Mouse (Mus musculus): Measurements from ENCODE around the gene Gm13289. TPM values are rescaled to one million over a fixed set of nuclear protein-coding genes. Genes with fewer than 3 reads are reported as not detected.
A peak's percentile ranks its signal among the peaks of the same experiment; 100 is the strongest.
"Not testable (repeated sequence)": the region's sequence is repeated elsewhere in the genome, so short reads cannot be mapped to it uniquely, and the experiment has no call there.

Gene Gm13289
- polyA plus RNA-seq, 1 experiment from 2014 or later = not detected

DNA sequence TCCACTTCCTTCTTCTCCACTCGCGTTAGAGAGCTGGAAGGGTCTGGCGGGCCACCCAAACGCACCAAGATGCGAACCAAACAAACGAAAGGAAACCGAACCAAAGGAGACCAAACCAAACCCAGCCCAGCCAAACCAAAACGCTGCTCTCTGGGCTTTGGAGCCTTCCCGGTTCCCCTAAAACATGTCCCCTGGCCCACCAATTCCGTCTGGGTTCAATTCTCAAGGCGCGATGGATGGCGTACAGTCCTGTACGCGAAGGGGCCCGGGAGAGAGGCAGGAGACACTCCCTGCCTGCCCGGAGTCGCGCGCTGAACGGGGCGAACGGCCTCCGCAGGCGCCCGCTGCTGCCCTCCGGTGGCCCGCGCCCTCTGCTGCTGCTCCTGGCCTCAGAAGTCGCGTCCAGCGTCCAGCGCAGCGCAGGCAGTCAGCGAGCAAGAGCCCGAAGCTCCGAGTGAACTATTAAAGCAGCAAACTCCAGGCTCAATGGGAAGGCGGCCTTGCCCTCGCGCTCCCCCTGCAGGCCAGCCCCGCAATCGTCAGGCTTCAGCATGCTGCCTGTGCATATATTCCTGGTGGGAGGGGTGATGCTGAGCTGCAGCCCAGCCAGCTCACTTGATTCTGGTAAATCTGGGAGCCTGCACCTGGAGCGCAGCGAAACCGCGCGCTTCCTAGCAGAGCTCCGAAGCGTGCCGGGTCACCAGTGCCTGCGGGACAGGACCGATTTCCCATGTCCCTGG, 17.4 kb downstream of the Gm13289 start, which contains the start of gene Gm13275:
Gene Gm13275, plus strand, starts transcription at position 552 of the 740 bp plus-strand sequence.
- H3K9me3 ChIP-seq (replicated peaks); H3K9ac ChIP-seq; H3K4me3 ChIP-seq; H3K36me3 ChIP-seq; H3K27me3 ChIP-seq; H3K4me1 ChIP-seq; H3K4me2 ChIP-seq (replicated peaks); ATAC-seq (ENCODE audit: low FRiP score); H3K27ac ChIP-seq: not testable (repeated sequence)
- 0% methylated on average over 8 of the region's 52 CpGs for WGBS

DNA sequence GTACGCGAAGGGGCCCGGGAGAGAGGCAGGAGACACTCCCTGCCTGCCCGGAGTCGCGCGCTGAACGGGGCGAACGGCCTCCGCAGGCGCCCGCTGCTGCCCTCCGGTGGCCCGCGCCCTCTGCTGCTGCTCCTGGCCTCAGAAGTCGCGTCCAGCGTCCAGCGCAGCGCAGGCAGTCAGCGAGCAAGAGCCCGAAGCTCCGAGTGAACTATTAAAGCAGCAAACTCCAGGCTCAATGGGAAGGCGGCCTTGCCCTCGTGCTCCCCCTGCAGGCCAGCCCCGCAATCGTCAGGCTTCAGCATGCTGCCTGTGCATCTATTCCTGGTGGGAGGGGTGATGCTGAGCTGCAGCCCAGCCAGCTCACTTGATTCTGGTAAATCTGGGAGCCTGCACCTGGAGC, 20.4 kb downstream of the Gm13289 start, which contains the start of gene Gm13279:
Gene Gm13279, plus strand, starts transcription at position 301 of the 400 bp plus-strand sequence.
- not testable (repeated sequence) for H3K27me3 ChIP-seq; H3K36me3 ChIP-seq; H3K4me2 ChIP-seq (replicated peaks); H3K27ac ChIP-seq; ATAC-seq (ENCODE audit: low FRiP score); H3K4me1 ChIP-seq; H3K4me3 ChIP-seq; H3K9ac ChIP-seq; H3K9me3 ChIP-seq (replicated peaks)
- no CpG with 5 or more reads among the region's 28 CpGs for WGBS

DNA sequence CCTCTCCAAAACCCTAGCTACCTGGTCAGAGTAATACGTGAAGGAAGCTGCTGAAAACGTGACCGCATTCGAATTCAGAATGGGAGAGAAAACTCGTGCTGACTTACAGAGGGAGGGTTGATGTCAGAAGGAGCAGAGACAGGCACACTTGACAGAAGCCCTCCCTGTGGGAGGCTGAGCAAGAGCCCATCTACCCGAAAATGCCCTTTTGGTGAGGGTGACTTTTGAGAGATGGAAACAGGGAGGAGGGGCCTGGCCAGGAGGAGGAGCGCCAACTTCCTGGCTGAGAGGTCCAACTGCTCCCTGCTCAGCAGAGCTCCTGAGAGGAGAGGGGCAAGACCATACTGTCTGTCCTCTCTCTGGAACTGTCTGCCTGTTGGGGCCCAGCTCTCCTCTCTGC, 22.6 kb downstream of the Gm13289 start, which contains the start of gene Gm13285:
Gene Gm13285, plus strand, starts transcription at position 301 of the 400 bp plus-strand sequence.
- not testable (repeated sequence) for H3K9me3 ChIP-seq (replicated peaks); H3K27me3 ChIP-seq; H3K9ac ChIP-seq; H3K4me2 ChIP-seq (replicated peaks); H3K4me3 ChIP-seq; H3K27ac ChIP-seq; H3K36me3 ChIP-seq; H3K4me1 ChIP-seq; ATAC-seq (ENCODE audit: low FRiP score)
- WGBS = 13% methylated on average over 5 of the region's 7 CpGs

DNA sequence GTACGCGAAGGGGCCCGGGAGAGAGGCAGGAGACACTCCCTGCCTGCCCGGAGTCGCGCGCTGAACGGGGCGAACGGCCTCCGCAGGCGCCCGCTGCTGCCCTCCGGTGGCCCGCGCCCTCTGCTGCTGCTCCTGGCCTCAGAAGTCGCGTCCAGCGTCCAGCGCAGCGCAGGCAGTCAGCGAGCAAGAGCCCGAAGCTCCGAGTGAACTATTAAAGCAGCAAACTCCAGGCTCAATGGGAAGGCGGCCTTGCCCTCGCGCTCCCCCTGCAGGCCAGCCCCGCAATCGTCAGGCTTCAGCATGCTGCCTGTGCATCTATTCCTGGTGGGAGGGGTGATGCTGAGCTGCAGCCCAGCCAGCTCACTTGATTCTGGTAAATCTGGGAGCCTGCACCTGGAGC, 26.2 kb downstream of the Gm13289 start, which contains the start of gene Gm13287:
Gene Gm13287, plus strand, starts transcription at position 301 of the 400 bp plus-strand sequence.
- not testable (repeated sequence) for H3K27me3 ChIP-seq; H3K36me3 ChIP-seq; ATAC-seq (ENCODE audit: low FRiP score); H3K9ac ChIP-seq; H3K9me3 ChIP-seq (replicated peaks); H3K4me3 ChIP-seq; H3K4me2 ChIP-seq (replicated peaks); H3K4me1 ChIP-seq; H3K27ac ChIP-seq
- WGBS = no CpG with 5 or more reads among the region's 29 CpGs

DNA sequence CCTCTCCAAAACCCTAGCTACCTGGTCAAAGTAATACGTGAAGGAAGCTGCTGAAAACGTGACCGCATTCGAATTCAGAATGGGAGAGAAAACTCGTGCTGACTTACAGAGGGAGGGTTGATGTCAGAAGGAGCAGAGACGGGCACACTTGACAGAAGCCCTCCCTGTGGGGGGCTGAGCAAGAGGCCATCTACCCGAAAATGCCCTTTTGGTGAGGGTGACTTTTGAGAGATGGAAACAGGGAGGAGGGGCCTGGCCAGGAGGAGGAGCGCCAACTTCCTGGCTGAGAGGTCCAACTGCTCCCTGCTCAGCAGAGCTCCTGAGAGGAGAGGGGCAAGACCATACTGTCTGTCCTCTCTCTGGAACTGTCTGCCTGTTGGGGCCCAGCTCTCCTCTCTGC, 28.5 kb downstream of the Gm13289 start, which contains the start of gene Gm13288:
Gene Gm13288, plus strand, starts transcription at position 301 of the 400 bp plus-strand sequence.
- not testable (repeated sequence) for H3K27me3 ChIP-seq; H3K9ac ChIP-seq; H3K9me3 ChIP-seq (replicated peaks); ATAC-seq (ENCODE audit: low FRiP score); H3K27ac ChIP-seq; H3K4me1 ChIP-seq; H3K36me3 ChIP-seq; H3K4me3 ChIP-seq
- peak within 1 kb of the TSS; percentile 43 for H3K4me2 ChIP-seq (replicated peaks)
- no CpG with 5 or more reads among the region's 8 CpGs for WGBS

DNA sequence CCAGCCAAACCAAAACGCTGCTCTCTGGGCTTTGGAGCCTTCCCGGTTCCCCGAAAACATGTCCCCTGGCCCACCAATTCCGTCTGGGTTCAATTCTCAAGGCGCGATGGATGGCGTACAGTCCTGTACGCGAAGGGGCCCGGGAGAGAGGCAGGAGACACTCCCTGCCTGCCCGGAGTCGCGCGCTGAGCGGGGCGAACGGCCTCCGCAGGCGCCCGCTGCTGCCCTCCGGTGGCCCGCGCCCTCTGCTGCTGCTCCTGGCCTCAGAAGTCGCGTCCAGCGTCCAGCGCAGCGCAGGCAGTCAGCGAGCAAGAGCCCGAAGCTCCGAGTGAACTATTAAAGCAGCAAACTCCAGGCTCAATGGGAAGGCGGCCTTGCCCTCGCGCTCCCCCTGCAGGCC, 29.0 kb downstream of the Gm13289 start:
- H3K27me3 ChIP-seq; ATAC-seq (ENCODE audit: low FRiP score); H3K36me3 ChIP-seq; H3K27ac ChIP-seq; H3K4me1 ChIP-seq; H3K9ac ChIP-seq; H3K4me3 ChIP-seq; H3K9me3 ChIP-seq (replicated peaks): not testable (repeated sequence)
- 0% methylated on average over 7 of the region's 34 CpGs for WGBS
- H3K4me2 ChIP-seq (replicated peaks) = peak overlapping the region; percentile 43

DNA sequence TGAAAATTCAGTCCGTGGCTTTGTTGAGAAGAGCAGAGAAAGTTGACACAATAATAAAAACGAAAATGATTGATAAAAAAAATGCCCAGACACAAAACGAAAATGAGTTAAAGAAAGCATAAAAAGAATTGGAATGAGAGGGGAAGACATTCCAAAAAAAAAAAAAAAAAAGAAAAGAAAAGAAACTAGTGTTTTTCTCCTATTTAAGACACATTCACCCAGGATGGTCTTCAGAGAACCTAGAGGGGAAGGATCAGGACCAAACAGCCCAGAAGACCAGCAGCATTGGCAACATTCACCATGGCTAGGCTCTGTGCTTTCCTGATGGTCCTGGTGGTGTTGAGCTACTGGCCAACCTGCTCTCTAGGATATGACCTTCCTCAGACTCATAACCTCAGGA, 39.2 kb downstream of the Gm13289 start, which contains the start of gene Ifna7:
Gene Ifna7, plus strand, starts transcription at position 301 of the 400 bp plus-strand sequence.
- Histone ChIP-seq H3K9me3 (replicated peaks) (no peaks in the 10 kb centered on the region), H3K9ac (no peak within 1 kb of the TSS), H3K4me3 (no peak within 1 kb of the TSS), H3K27me3 (no peaks in the 10 kb centered on the region; the same call in 1 of the 2 replicates), H3K4me1 (no peaks in the 10 kb centered on the region), H3K36me3 (no peaks in the 10 kb centered on the region), H3K4me2 (replicated peaks) (no peak within 1 kb of the TSS), H3K27ac (no peak within 1 kb of the TSS)
- 69% methylated on average over 3 of the region's 3 CpGs for WGBS
- no peak for ATAC-seq (ENCODE audit: low FRiP score)

DNA sequence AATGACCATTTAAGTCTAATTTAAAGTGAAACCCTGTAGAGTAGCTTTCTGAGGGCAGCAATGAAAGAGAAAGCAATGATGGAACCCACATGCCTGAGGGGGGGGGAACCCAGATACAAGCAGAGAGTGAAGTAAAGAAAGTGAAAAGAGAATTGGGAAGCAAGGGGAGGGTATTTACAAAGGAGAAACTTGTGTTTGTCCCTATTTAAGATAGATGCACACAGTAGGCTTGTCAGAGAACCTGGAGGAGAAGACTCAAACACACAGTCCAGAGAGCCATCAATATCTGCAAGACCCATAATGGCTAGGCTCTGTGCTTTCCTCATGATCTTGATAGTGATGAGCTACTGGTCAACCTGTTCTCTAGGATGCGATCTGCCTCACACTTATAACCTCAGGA, 42.9 kb downstream of the Gm13289 start, which contains the start of gene Ifna11:
Gene Ifna11, plus strand, starts transcription at position 301 of the 400 bp plus-strand sequence.
- ATAC-seq (ENCODE audit: low FRiP score) = no peak
- Histone ChIP-seq H3K4me1 (no peaks in the 10 kb centered on the region), H3K9ac (no peak within 1 kb of the TSS), H3K27me3 (no peaks in the 10 kb centered on the region; the same call in 1 of the 2 replicates), H3K4me2 (replicated peaks) (no peak within 1 kb of the TSS), H3K9me3 (replicated peaks) (no peaks in the 10 kb centered on the region), H3K27ac (no peak within 1 kb of the TSS), H3K36me3 (no peaks in the 10 kb centered on the region), H3K4me3 (no peak within 1 kb of the TSS)
- 92% methylated on average over 1 of the region's 1 CpGs for WGBS

DNA sequence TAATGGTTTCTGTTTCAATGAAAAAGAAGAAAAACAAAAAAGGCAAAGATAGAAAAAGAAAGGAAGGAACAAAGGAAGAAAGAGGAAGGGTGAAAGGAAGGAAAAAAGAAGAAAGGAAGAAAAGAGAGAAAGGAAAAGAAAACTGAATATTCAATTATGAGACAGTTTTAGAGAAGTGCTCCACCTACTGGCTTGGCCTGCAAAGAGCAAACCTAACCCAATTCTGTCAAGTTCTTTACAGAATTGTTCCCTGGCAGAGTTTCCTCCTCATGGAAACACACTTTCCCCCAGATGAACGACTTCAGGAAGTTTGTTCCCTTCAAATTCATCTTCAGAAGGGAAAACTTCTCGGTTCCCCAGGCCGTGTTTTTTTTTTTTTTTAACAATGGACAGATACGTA, 46.3 kb downstream of the Gm13289 start:
- ATAC-seq (ENCODE audit: low FRiP score) = no peak
- H3K27me3 ChIP-seq = no peaks in the 10 kb centered on the region
- H3K4me2 ChIP-seq (replicated peaks) = no peak overlapping the region
- 29% methylated on average over 4 of the region's 4 CpGs for WGBS
- H3K4me3 ChIP-seq = no peak overlapping the region
- no peaks in the 10 kb centered on the region for H3K9me3 ChIP-seq (replicated peaks)
- H3K4me1 ChIP-seq = no peaks in the 10 kb centered on the region
- H3K36me3 ChIP-seq = no peaks in the 10 kb centered on the region
- no peak overlapping the region for H3K9ac ChIP-seq
- H3K27ac ChIP-seq = no peak overlapping the region

Other genes with a start within 250 kb of the Gm13289 start
- not detected in 2 replicates for gene Ifna15, start 218.7 kb upstream of the Gm13289 start, polyA plus RNA-seq (2016; fragmentation: Nextera tagmentation; extraction: Ambion mirVana)
- gene Ifna14, start 205.1 kb upstream of the Gm13289 start, polyA plus RNA-seq (2016; fragmentation: Nextera tagmentation; extraction: Ambion mirVana) = not detected in 2 replicates
- not detected in 2 replicates for gene Ifna9, start 184.5 kb upstream of the Gm13289 start, polyA plus RNA-seq (2016; fragmentation: Nextera tagmentation; extraction: Ambion mirVana)
- gene Ifna12, start 173.5 kb upstream of the Gm13289 start, polyA plus RNA-seq (2016; fragmentation: Nextera tagmentation; extraction: Ambion mirVana) = not detected in 2 replicates
- gene C87499, start 142.5 kb upstream of the Gm13289 start, polyA plus RNA-seq (2016; fragmentation: Nextera tagmentation; extraction: Ambion mirVana) = not detected in 2 replicates
- gene Ifna13, start 132.5 kb upstream of the Gm13289 start, polyA plus RNA-seq (2016; fragmentation: Nextera tagmentation; extraction: Ambion mirVana) = not detected in 2 replicates
- gene Ifna16, start 100.0 kb upstream of the Gm13289 start, polyA plus RNA-seq (2016; fragmentation: Nextera tagmentation; extraction: Ambion mirVana) = not detected in 2 replicates
- gene Ifna2, start 93.0 kb upstream of the Gm13289 start, polyA plus RNA-seq (2016; fragmentation: Nextera tagmentation; extraction: Ambion mirVana) = not detected in 2 replicates
- gene Ifnab, start 85.6 kb upstream of the Gm13289 start, polyA plus RNA-seq (2016; fragmentation: Nextera tagmentation; extraction: Ambion mirVana) = not detected in 2 replicates
- 1.4 and 1.9 TPM in 2 replicates for gene Gm26566, start 55.1 kb upstream of the Gm13289 start, polyA plus RNA-seq (2016; fragmentation: Nextera tagmentation; extraction: Ambion mirVana)
- 144 and 152 TPM in 2 replicates for gene Klhl9, start 54.5 kb upstream of the Gm13289 start, polyA plus RNA-seq (2016; fragmentation: Nextera tagmentation; extraction: Ambion mirVana)
- gene Gm13271, start 22.1 kb upstream of the Gm13289 start, polyA plus RNA-seq (2016; fragmentation: Nextera tagmentation; extraction: Ambion mirVana) = not detected in 2 replicates
- 0.31 and 0.39 TPM in 2 replicates for gene Gm13283, start 16.8 kb upstream of the Gm13289 start, polyA plus RNA-seq (2016; fragmentation: Nextera tagmentation; extraction: Ambion mirVana)
- not detected in 2 replicates for gene Gm13290, start 3.1 kb upstream of the Gm13289 start, polyA plus RNA-seq (2016; fragmentation: Nextera tagmentation; extraction: Ambion mirVana)
- not detected in 2 replicates for gene Gm13272, start 2.9 kb downstream of the Gm13289 start, polyA plus RNA-seq (2016; fragmentation: Nextera tagmentation; extraction: Ambion mirVana)
- not detected in 2 replicates for gene Ifnz, start 5.2 kb downstream of the Gm13289 start, polyA plus RNA-seq (2016; fragmentation: Nextera tagmentation; extraction: Ambion mirVana)
- 0.62 TPM in 1 of 2 replicates, not detected in the other for gene Gm13276, start 8.8 kb downstream of the Gm13289 start, polyA plus RNA-seq (2016; fragmentation: Nextera tagmentation; extraction: Ambion mirVana)
- gene Gm13277, start 11.7 kb downstream of the Gm13289 start, polyA plus RNA-seq (2016; fragmentation: Nextera tagmentation; extraction: Ambion mirVana) = not detected in 2 replicates
- not detected in 2 replicates for gene Gm13278, start 14.6 kb downstream of the Gm13289 start, polyA plus RNA-seq (2016; fragmentation: Nextera tagmentation; extraction: Ambion mirVana)
- gene Gm13275, start 17.6 kb downstream of the Gm13289 start, polyA plus RNA-seq (2016; fragmentation: Nextera tagmentation; extraction: Ambion mirVana) = not detected in 2 replicates
- not detected in 2 replicates for gene Gm13279, start 20.5 kb downstream of the Gm13289 start, polyA plus RNA-seq (2016; fragmentation: Nextera tagmentation; extraction: Ambion mirVana)
- 0.26 and 0.95 TPM in 2 replicates for gene Gm13285, start 22.7 kb downstream of the Gm13289 start, polyA plus RNA-seq (2016; fragmentation: Nextera tagmentation; extraction: Ambion mirVana)
- gene Gm13287, start 26.3 kb downstream of the Gm13289 start, polyA plus RNA-seq (2016; fragmentation: Nextera tagmentation; extraction: Ambion mirVana) = not detected in 2 replicates
- not detected in 2 replicates for gene Gm13288, start 28.6 kb downstream of the Gm13289 start, polyA plus RNA-seq (2016; fragmentation: Nextera tagmentation; extraction: Ambion mirVana)
- not detected in 2 replicates for gene Ifna7, start 39.3 kb downstream of the Gm13289 start, polyA plus RNA-seq (2016; fragmentation: Nextera tagmentation; extraction: Ambion mirVana)
- gene Ifna11, start 43.0 kb downstream of the Gm13289 start, polyA plus RNA-seq (2016; fragmentation: Nextera tagmentation; extraction: Ambion mirVana) = not detected in 2 replicates
- gene Ifna6, start 50.5 kb downstream of the Gm13289 start, polyA plus RNA-seq (2016; fragmentation: Nextera tagmentation; extraction: Ambion mirVana) = not detected in 2 replicates
- gene Ifna5, start 58.6 kb downstream of the Gm13289 start, polyA plus RNA-seq (2016; fragmentation: Nextera tagmentation; extraction: Ambion mirVana) = not detected in 2 replicates
- not detected in 2 replicates for gene Ifna4, start 64.9 kb downstream of the Gm13289 start, polyA plus RNA-seq (2016; fragmentation: Nextera tagmentation; extraction: Ambion mirVana)
- gene Ifna1, start 73.2 kb downstream of the Gm13289 start, polyA plus RNA-seq (2016; fragmentation: Nextera tagmentation; extraction: Ambion mirVana) = not detected in 2 replicates
- gene Ifne, start 103.3 kb downstream of the Gm13289 start, polyA plus RNA-seq (2016; fragmentation: Nextera tagmentation; extraction: Ambion mirVana) = not detected in 2 replicates

Measured in hindbrain, embryonic 12.5 days (tissue).